Mouse (Mus musculus): ENCODE results near the gene Lrrc8d.

- no peak for TF ChIP-seq CTCF (IDR thresholded peaks at IDR 0.05)
- no peak for TF ChIP-seq EP300 (IDR thresholded peaks at IDR 0.05)
Observed at GRCm38 (mm10) chr5:105708276-105708675, 8.5 kb downstream of the Lrrc8d start.
